Comparison of ENCODE assay signal across 31 mouse cellular contexts in the genomic region with DNA sequence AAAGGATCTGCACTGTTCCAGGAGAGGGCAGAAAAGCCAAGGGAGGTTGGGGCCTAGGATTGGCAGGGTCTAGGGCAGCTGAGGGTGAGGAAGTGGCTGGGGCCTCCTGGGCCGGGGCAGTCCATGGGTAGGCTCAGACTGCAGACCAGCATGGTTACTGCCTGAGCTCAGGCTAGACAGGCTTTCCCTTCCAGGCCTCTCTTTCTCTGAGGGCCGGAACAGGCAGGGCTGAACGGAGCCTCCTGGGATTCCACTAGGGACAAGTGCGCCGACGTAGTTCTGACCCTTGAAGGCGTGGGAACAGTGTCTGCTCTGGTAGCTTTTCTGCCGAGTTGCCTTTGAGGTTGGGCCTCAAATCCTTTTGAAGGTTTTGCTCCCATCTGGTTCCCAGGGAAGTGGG. TPM values are rescaled to one million over a fixed set of nuclear protein-coding genes. Genes with fewer than 3 reads are reported as not detected.
DNase-seq lines count a peak whose midpoint lies in the region.
"Had no signal": no experiment of that assay in that cellular context is flagged by ENCODE, and none has a peak within 500 bp of the region (broad histone marks: within the 10 kb centered on the region; RNA-seq: fewer than 3 reads in every experiment).

No protein-coding gene starts in this region.

- 76% methylated on average over 8 of the region's 8 CpGs for WGBS in heart, embryonic 10.5 days

- no peak overlapping the region for H3K4me3 ChIP-seq in heart, embryonic 10.5 days
- no peak overlapping the region for H3K4me3 ChIP-seq in brown adipose tissue, adult 24 weeks (ENCODE audit: insufficient read depth, low read depth, low read length)
- H3K4me3 ChIP-seq: embryonic facial prominence, embryonic 10.5 days; embryonic facial prominence, embryonic 13.5 days; erythroblast, embryonic 14.5 days; forebrain, embryonic 12.5 days; forebrain, embryonic 15.5 days; hindbrain, embryonic 12.5 days; hindbrain, embryonic 15.5 days had no signal

- DNase-seq in gastrocnemius, adult 18-20 months (ENCODE audit: low spot score): peak; percentile 12
- DNase-seq in gastrocnemius, postnatal 4 days (ENCODE audit: low spot score in 2 of 2): no peak
- DNase-seq in heart, adult 11 months: peak; percentile 97
- DNase-seq in heart, embryonic 10.5 days (ENCODE audit: low spot score): no peak
- peak; percentile 39 to 62 for DNase-seq in heart, adult 9 months (ENCODE audit: low spot score in 2 of 2)
- no peak for DNase-seq in heart, postnatal 10 days
- no peak for DNase-seq in adrenal gland, adult (ENCODE audit: inconsistent age in 2 of 2, low spot score in 1 of 2)
- DNase-seq: adrenal gland, postnatal 10 days; cerebellum, adult 11-12 months; cerebellum, adult 8-10 months; cerebellum, postnatal 10 days; cerebellum, postnatal 36 days; embryo, embryonic 11 days; kidney, adult 2 months had no signal

- intact Hi-C loops in heart, postnatal 10 days (cut with DNase I): loop anchor here (10.0 kb wide), 1 partner anchor 241 kb away; the partner anchor contains the start of gene Zmym6

- H3K27ac ChIP-seq in heart, embryonic 10.5 days: no peak overlapping the region
- H3K27ac ChIP-seq in brown adipose tissue, adult 24 weeks (replicated peaks; ENCODE audit: low read depth, low read length): peak overlapping the region; percentile 62
- H3K27ac ChIP-seq: embryonic facial prominence, embryonic 10.5 days; embryonic facial prominence, embryonic 13.5 days; forebrain, embryonic 12.5 days; forebrain, embryonic 15.5 days; hindbrain, embryonic 12.5 days; hindbrain, embryonic 15.5 days had no signal

- no peaks in the 10 kb centered on the region for H3K9me3 ChIP-seq in heart, embryonic 10.5 days
- H3K9me3 ChIP-seq: embryonic facial prominence, embryonic 10.5 days; embryonic facial prominence, embryonic 13.5 days; forebrain, embryonic 12.5 days; forebrain, embryonic 15.5 days; hindbrain, embryonic 12.5 days; hindbrain, embryonic 15.5 days had no signal

- H3K36me3 ChIP-seq in heart, embryonic 10.5 days: no peaks in the 10 kb centered on the region
- H3K36me3 ChIP-seq: embryonic facial prominence, embryonic 10.5 days; embryonic facial prominence, embryonic 13.5 days; forebrain, embryonic 12.5 days; forebrain, embryonic 15.5 days; hindbrain, embryonic 12.5 days; hindbrain, embryonic 15.5 days had no signal

- H3K27me3 ChIP-seq in heart, embryonic 10.5 days (ENCODE audit: insufficient read depth, poor library complexity, severe bottlenecking): peaks cover 63% of the 10 kb centered on the region

- H3K4me1 ChIP-seq in heart, embryonic 10.5 days: peaks cover 7% of the 10 kb centered on the region; the same call in 1 of the 2 replicates
- H3K4me1 ChIP-seq in brown adipose tissue, adult 24 weeks (ENCODE audit: control insufficient read depth, insufficient read depth, insufficient read length, low read length): no peaks in the 10 kb centered on the region

RNA-seq across cellular contexts. Expression of gene Gja4, which starts 1.9 kb away (rescaled TPM):
- total RNA-seq in gastrocnemius, adult 18-20 months (2021): 1 to 10 TPM; 2.3 to 2.5 TPM
- total RNA-seq in gastrocnemius, postnatal 4 days (2021): 10 to 100 TPM; 18.2 to 19.5 TPM
- polyA plus RNA-seq in heart, embryonic 10.5 days (2016; fragmentation: Nextera tagmentation; extraction: Ambion mirVana): 32.7 and 48.8 TPM in 2 replicates
- 10 to 100 TPM; 28.2 to 30.2 TPM for total RNA-seq in heart, postnatal 10 days (2021)
- polyA plus RNA-seq in brown adipose tissue, adult 24 weeks (2012; ENCODE audit: insufficient read depth, insufficient read length, missing spikeins): 2.3 and 3.4 TPM in 2 replicates
- total RNA-seq: hematopoietic stem cell, adult 5-6 weeks had no signal
- polyA plus RNA-seq: activated CD4-positive, CD25-positive, alpha-beta regulatory T cell, adult 4 months; erythroblast, embryonic 14.5 days had no signal

RNA-seq across cellular contexts. Expression of gene Gjb3, which starts 14.9 kb away (rescaled TPM):
- not detected for total RNA-seq in gastrocnemius, adult 18-20 months (2021)
- total RNA-seq in gastrocnemius, postnatal 4 days (2021): not detected
- 0.90 and 3.2 TPM in 2 replicates for polyA plus RNA-seq in heart, embryonic 10.5 days (2016; fragmentation: Nextera tagmentation; extraction: Ambion mirVana)
- total RNA-seq in heart, postnatal 10 days (2021): under 1 TPM; 0.22 to 0.37 TPM
- not detected in 2 replicates for polyA plus RNA-seq in brown adipose tissue, adult 24 weeks (2012; ENCODE audit: insufficient read depth, insufficient read length, missing spikeins)
- total RNA-seq: adrenal gland, adult 18-20 months had no signal
- polyA plus RNA-seq: activated CD4-positive, CD25-positive, alpha-beta regulatory T cell, adult 4 months; erythroblast, embryonic 14.5 days; forebrain, embryonic 15.5 days had no signal

RNA-seq across cellular contexts. Expression of gene Gjb4, which starts 38.1 kb away (rescaled TPM):
- not detected for total RNA-seq in gastrocnemius, adult 18-20 months (2021)
- not detected for total RNA-seq in gastrocnemius, postnatal 4 days (2021)
- not detected in 2 replicates for polyA plus RNA-seq in heart, embryonic 10.5 days (2016; fragmentation: Nextera tagmentation; extraction: Ambion mirVana)
- not detected for total RNA-seq in heart, postnatal 10 days (2021)
- not detected in 2 replicates for polyA plus RNA-seq in brown adipose tissue, adult 24 weeks (2012; ENCODE audit: insufficient read depth, insufficient read length, missing spikeins)
- total RNA-seq: adrenal gland, adult 18-20 months; adrenal gland, postnatal 10 days; adrenal gland, postnatal 4 days; hematopoietic stem cell, adult 5-6 weeks had no signal
- polyA plus RNA-seq: activated CD4-positive, CD25-positive, alpha-beta regulatory T cell, adult 4 months; cortical plate, adult 2 months; embryonic facial prominence, embryonic 10.5 days; erythroblast, embryonic 14.5 days; forebrain, embryonic 12.5 days; forebrain, embryonic 15.5 days; heart, embryonic 11.5 days; heart, embryonic 14.5 days; heart, postnatal 0 days; hindbrain, embryonic 15.5 days; intestine, embryonic 14.5 days had no signal

RNA-seq across cellular contexts. Expression of gene Gjb5, which starts 42.2 kb away (rescaled TPM):
- total RNA-seq in gastrocnemius, adult 18-20 months (2021): not detected
- total RNA-seq in gastrocnemius, postnatal 4 days (2021): under 1 TPM; 0.70 to 0.88 TPM
- polyA plus RNA-seq in heart, embryonic 10.5 days (2016; fragmentation: Nextera tagmentation; extraction: Ambion mirVana): 0.58 and 1.8 TPM in 2 replicates
- under 1 TPM; 0.53 to 0.55 TPM for total RNA-seq in heart, postnatal 10 days (2021)
- not detected in 2 replicates for polyA plus RNA-seq in brown adipose tissue, adult 24 weeks (2012; ENCODE audit: insufficient read depth, insufficient read length, missing spikeins)
- total RNA-seq: hematopoietic stem cell, adult 5-6 weeks had no signal
- polyA plus RNA-seq: activated CD4-positive, CD25-positive, alpha-beta regulatory T cell, adult 4 months; cortical plate, adult 2 months; erythroblast, embryonic 14.5 days; forebrain, embryonic 12.5 days; forebrain, embryonic 15.5 days had no signal

Comparison
In these comparisons a context has a peak if more than half of its experiments do, and no peak if none do; other contexts are left out.
1. DNase-seq: peak in gastrocnemius, adult 18-20 months (single experiment), heart, adult 11 months (single experiment) and heart, adult 9 months (2 of 2); none in gastrocnemius, postnatal 4 days (0 of 2), heart, embryonic 10.5 days (single experiment), heart, postnatal 10 days (0 of 2) and adrenal gland, adult (0 of 2).
2. RNA of gene Gja4, which starts 1.9 kb away (total RNA-seq): 28.2 to 30.2 TPM in heart, postnatal 10 days and 18.2 to 19.5 TPM in gastrocnemius, postnatal 4 days; 2.3 to 2.5 TPM in gastrocnemius, adult 18-20 months; every median in the first group is over 4 times any median in the second.